Mouse (Mus musculus) telencephalon, adult 2 months (tissue): ENCODE results near the gene Ifrd2.
"Not testable (repeated sequence)": the region's sequence is repeated elsewhere in the genome, so short reads cannot be mapped to it uniquely, and the experiment has no call there.

Source experiments
- DNase-seq: peaks from one replicate; pipeline ENCODE4 v3.0.0-alpha.2; 2011; ENCODE audit warnings: low read depth, low spot score

The Ifrd2 gene

DNA sequence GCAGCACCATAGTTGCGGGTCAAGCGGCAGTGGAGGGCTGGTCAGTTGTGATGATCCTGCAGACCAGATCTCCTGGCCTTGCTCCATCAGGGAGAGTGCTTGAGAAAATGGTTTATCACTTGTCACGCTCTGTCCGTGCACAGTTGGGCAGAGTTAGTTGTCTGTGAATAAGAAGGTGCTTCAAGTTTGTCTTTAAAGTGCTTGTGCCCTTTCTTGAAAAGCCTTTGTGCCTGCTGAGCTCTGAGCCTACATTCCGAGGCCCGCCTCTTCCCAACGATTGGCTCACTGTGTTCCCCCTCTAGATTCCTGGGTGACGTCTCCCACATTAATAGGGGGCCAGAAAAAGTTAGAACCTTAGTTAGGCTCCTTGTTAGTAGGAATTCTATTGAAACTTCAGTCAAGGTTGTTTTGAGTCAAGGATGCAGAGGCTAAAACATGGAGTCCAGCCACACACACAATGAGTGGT, 35.5 kb upstream of the Ifrd2 start:
- no peak for DNase-seq

DNA sequence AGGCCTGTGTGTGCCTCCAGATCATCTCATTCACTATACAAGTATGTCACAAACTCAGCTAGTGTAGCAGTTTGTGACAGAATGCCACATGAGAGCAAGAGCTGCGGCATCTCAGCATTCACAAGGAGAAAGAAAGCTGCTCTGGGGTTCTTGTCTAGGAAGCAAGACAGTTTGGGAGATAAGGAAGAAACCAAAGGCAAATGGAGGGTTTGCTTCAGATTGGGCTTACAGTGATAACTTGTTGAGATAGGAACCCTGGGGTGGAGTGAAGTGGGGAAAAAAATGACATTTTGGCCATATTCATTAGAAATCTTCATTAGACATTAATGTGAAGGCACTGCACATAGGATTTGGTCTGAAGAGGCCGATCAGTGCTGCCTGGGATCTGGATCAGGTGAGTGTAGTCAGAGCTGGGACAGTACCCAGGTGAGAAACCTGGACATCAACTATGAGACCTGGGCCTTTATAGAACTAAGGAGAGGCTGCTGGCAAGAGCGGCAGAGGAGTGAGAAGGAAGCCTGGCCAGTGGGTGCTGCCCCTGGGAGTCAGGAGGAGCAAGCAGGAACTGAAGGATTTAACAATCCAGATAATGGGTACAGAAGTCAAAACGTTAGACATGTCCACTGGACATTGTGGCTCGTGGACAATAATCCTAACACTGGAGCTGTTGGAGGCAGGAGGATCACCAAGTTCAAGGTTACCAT, 34.6 kb upstream of the Ifrd2 start:
- DNase-seq = no peak

DNA sequence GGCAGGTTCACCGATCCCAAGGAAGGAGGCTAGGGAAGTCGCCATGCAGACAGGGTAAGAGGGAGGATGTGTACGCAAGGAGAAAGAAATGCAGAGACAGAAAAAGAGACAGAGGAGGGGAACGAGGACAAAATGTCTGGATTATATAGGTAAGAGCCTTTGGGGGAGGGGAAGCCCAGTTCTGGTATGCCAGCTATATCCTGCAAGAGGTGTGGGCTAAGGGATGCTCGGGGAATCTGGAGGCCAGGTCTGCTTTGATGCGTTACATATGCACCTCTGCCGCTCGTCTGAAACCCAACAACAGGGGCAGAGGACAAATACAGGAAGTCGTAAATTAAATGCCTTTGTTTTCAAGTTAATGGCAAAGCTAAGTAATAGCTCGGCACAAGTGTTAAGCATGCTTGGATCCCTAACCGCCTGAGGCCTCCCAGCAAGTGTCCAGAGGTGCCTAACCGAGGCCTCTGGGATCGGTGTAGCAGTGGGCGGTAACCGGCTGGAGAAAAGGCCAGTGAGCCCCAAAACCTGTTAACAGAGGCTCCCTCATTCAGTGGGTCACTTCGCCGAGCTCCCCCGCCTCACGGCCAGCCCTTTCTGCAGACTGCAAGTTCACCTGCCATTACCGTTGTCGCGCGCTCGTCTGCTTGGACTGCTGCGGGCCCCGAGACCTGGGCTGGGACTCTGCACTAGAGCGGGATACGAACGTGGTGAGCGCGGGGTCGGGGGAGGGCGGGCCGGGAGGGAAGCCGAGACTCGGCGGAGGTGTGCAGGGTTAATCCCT, 33.7 kb upstream of the Ifrd2 start:
- no peak for DNase-seq

DNA sequence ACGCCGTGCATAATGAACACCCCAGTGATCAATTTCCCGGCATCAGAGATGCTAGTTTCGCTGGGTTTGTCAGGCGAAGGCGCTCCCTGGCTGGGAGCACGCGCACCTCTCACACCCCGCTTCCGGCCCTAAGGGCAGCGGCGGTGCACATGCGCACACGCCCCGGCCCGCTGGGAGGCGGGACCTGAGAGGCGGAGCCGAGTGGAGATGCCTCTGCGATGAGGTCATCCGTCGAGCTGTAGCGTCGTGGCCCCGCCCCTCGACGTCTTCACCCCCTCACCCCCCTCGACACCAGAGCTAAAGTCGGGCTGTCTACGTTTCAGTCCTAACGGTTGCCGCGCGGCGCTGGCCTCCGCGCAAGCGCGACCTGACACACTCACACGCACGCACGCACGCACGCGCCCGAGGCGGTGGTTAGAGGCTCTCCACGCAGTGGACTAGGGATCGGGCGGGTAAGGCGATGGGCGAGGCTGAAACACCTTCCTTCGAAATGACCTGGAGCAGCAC, 33.1 kb upstream of the Ifrd2 start:
- peak; percentile 98 for DNase-seq

DNA sequence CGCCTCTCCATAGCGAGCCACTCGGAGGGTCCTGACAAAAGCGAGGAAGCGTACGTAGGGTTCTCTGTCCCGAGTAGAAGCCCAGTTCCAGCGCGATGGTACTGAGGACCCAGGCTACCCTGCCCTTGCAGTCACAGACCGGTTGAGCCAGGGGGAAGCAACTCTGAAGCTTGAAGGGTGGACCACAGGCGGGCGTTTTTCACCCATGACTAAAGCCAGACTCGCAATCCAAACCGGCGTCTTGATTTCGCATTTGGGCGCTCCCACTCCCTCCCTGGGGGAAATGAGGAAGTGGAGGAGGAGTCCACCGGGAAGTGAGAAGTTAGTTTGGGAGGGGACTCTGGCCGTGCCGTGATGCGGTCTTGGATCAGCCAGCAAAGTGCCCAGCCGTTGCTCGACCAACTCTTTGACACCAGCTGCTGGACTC, 32.4 kb upstream of the Ifrd2 start:
- no peak for DNase-seq

DNA sequence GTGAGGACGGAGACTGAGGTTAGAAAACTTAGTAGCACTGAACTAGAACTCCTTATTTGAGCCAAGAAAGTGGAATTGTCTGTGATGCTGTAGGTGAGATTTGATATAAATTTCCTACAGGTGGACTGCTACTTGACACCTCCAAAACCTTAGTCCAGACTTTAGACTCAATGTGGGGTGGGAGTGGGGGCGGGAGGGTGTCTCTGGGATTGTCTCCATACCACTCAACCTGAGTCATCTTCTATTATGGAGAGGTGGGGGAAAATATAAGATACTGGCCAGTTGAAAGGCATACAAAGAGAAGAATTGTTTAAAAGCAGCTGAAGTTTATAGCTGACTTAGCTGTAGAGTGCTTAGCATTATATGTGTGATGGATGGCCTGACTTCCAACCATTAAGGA, 31.7 kb upstream of the Ifrd2 start:
- no peak for DNase-seq

DNA sequence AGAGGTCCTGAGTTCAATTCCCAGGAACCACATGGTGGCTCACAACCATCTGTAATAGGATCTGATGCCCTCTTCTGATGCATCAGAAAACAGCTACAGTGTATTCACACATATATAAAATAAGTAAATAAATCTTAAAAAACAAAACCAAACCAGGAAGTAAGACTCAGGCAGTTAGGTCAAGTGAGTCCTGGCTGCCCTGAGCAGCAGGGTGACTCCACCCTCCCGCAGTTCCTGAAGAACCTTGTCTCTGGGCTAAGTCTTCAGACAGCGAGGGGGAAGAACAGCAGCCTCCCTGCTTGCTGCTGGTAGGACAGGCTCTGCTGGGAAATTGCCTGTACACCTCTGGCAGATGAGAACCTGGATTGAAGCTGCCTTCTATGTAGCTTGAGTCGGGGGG, 31.1 kb upstream of the Ifrd2 start:
- DNase-seq = no peak

DNA sequence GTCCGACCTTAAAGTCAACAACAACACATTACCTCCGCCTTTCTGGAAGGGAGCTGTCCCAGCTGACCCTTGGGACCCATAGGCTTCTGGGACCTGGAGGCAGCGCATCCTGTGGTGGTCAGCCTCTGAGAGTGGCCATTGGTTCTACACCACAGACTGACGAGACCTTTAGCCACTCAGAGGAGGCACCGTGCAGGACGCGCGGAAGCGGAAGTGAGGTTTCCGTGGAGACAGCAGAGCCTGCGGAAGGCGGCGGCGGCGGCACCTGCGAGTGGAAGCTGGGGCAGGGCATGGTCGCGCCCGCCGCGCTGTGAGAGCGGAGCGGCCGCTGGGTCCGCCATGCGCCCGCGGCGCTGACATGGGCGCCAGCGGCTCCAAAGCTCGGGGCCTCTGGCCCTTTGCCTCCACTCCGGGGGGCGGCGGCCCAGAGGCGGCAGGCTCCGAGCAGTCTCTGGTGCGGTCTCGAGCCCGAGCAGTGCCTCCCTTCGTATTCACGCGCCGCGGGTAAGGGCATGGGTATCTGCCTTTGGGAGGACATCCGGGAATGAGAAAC, 24.3 kb upstream of the Ifrd2 start, which contains the start of gene Tusc2:
Tusc2 (plus strand) TSS at position 227 of the 553 bp plus-strand sequence.
- DNase-seq = peak; percentile 97

DNA sequence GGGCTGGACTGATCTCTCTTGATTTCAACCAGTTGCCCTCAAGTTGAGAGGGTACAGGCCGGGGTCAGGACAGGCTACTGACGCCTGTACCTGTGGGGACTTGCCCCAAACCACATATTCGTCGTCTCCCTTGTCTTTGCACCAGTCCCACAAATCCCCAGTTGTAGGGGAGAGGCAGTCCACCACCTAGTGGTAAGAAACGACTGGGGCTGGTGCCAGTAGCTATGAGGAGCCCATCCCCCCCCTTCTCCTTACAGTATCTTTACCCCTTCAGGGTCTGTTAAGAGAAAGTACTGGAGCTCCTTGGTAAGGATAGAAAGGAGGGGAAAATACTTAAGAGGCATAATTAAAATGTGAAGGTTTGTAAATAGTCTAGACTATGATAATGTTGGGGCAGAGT, 21.9 kb upstream of the Ifrd2 start:
- DNase-seq = not testable (repeated sequence)

DNA sequence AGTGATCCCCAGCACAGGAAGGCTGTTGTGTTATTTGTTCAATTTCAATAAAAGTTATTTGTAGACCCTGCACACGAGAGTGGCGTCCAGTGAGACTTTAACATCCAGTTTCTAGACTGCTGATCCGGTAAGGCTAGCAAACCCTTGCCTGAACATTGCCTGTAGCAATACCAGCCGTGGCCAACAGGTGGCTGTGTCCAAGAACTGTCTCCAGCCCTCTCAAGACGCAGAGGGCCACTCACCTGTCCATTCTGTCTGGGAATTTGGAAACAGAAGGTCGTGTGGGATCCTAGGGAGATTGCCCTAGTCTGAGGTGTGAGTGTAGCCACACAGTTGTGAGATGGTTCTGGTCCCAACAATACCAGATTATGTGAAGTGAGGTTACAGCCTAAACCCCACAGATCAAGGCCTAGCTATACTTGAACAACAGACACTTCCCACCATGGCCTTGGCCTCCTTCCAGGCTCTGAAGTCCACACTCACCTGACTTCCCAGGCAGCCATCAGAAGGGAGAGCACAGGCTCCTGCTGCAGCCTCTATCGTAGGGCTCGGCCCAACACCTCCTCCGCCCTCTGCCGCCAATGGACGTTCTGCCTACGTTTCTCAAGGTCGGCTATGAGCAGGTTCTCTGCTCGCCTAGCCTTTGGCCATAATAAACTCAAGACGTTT, 21.3 kb upstream of the Ifrd2 start:
- no peak for DNase-seq

DNA sequence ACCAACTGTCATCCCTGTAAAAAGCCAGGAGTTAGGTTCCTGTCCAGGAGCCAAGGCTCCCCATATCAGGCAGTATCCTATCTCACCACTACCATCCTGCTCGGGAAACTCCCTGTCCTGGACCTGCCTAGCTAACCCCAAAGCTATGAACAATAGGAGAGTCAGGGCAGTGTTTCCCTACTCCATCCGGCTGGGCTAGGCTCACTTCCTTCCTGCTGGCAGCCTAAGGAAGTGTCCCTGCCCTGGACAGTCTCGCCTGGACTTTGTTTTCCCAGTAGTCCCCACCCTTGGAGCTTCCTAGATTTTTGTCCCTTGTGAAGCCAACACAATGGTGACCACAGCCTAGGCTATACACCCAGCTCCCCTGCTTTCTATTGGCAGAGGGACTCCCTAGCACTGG, 20.6 kb upstream of the Ifrd2 start:
- no peak for DNase-seq

DNA sequence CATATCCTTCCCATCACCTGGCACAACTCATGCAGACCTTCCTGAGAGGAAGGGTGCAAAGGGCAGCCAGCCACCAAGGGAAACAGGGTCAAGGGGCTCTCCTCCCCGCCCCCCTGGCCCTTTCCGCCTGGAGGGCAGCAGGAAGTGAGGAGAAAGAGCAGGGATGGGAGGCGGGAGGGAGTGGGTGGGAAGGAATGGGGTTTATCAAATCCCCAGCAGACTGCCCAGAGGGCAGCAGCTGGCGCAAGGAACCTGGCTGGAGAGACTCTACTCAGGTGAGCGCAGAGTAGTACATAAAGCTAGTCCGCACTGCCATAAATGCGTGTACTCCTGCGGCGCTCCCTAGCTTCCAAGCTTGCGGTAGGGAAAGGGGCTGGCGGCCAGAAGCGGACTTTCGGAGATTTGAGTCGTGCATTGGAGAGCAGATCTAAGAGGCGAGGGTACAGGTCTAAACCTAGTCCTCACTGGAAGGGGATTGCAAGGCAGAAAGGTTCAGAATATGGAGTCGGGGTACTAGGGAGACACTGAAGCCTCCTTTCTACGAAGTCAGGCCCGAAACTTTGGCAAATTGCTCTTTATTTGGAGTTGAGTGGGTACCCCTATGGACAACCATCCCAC, 19.6 kb upstream of the Ifrd2 start, which contains the start of gene Hyal2:
Hyal2 (plus strand) TSS at position 244 of the 618 bp plus-strand sequence.
- DNase-seq = no peak

DNA sequence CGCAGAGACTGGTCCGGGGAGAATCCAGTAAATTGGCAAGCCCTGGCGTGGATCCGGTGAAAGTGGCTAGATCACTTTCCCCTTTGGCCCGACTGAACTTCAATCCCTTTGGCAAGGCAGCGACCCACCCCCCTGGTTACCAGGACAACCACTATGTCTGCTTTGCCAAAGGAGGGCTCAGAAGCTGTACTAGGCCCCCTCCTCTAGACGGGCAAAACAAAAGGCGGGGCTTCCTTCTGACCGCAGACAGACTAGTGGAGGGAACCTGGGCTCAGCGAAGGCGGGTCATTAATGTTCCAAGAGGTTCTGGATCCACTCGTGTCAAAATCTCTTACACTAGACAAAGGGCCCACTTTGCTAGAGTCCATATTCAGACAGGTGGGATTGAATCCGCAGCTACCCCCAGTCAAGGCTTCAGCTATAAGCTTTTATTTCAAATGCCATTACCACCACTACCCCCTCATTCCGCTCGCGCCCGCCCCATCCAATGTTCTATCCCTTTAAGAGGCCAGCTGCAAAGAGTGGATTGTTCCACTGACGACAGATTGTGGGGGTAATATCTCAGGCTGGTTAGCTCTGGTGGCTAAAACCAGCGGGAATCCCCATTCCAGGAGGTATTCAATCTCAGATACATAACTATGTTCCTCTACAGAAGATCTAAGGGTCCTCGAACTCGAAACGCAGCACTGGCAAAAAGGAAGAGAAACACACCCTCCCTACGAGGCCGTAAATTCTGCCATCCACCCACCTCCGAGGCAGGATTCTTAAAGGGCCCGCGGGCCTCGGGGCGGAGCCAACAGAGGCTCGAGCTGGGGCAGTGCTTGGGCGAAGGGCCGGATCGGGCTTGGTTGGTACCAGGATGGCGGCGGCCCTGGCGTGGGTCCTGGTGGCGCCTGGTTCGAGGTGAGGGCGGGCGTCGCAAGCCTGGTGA, 18.8 kb upstream of the Ifrd2 start:
- peak; percentile 76 for DNase-seq

DNA sequence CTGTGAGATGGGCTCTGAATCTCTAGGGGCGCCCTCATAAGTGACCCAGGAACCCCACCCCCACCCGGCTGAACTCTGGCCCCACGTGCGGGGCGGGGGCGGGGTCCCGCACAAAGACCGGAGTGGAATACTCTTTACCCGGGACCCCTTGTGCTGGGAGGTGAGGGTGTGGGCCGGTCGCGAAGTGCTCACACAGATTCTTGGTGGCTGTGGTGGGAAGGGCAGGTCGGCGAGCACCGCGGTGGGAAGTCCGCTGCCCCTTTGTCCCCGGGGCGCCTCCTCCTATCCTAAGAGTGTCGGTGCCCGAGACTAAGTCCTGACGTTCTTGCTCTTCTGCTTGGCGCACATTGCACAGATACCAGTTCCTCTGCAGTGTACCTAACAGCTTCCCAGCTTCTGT, 18.2 kb upstream of the Ifrd2 start:
- DNase-seq = no peak

DNA sequence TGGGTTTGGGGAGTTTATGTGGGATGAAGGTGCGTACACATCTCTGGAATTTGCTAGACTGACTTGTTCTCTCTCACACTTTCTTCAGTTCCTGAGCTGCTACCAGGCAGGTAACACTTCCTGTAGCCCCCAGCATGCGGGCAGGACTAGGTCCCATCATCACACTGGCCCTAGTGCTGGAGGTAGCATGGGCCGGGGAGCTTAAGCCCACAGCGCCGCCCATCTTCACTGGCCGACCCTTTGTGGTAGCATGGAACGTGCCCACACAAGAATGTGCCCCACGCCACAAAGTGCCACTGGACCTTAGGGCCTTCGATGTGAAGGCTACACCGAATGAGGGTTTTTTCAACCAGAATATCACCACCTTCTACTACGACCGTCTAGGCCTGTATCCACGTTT, 17.4 kb upstream of the Ifrd2 start:
- DNase-seq = no peak

DNA sequence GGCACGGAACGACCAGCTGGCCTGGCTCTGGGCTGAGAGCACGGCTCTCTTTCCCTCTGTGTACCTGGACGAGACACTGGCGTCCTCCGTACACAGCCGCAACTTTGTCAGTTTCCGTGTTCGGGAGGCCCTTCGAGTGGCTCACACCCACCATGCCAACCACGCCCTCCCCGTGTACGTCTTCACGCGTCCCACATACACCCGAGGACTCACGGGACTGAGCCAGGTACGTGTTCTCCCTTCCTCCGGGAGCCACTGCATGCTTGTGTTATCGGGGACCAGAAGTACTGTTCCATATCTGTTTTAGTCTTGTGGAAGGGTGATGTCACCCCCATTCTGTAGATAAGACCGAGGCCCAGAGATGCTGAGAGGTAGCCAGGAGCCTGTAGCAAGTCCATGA, 16.6 kb upstream of the Ifrd2 start:
- DNase-seq = no peak

DNA sequence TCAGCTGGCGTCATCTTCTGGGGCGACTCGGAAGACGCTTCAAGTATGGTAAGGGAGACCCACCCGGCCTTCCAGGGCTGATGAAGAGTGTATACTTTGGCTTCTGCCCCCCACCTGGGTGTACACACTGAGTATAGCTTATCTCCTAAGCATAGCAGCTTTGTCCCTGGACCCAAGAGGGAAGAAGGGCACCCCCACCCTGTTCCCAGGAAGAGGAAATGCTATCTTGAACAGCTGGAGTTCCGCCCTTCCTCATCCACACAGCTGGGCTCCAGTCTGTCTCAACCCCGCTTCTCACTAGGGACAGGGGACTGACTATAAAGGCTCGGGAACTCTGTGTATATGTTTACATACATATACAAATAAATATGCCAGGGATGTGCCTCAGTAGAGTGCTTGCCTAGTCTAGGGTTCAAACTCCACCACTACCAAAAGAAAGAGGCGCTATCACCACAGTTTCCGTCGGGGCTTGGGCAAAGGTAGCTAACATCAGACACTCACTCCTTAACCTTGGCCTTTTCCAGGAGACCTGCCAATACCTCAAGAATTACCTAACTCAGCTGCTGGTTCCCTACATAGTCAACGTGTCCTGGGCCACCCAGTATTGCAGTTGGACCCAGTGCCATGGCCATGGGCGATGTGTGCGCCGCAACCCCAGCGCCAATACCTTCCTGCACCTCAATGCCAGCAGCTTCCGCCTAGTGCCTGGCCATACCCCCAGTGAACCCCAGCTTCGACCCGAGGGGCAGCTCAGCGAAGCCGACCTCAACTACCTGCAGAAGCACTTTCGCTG, 15.7 kb upstream of the Ifrd2 start:
- DNase-seq = no peak

DNA sequence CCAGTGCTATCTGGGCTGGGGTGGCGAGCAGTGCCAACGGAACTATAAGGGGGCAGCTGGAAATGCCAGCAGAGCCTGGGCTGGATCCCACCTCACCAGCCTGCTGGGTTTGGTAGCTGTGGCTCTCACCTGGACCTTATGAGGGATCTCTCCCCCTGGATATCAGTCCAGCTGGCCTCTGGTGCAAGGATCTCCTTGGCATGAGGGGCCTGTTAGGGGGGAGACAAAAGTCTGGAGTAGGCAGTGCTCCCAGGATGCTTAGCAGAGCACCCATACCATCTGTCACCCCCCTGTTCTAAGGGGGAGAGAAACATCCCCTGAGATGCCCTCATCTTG, 15.1 kb upstream of the Ifrd2 start:
- DNase-seq = no peak

DNA sequence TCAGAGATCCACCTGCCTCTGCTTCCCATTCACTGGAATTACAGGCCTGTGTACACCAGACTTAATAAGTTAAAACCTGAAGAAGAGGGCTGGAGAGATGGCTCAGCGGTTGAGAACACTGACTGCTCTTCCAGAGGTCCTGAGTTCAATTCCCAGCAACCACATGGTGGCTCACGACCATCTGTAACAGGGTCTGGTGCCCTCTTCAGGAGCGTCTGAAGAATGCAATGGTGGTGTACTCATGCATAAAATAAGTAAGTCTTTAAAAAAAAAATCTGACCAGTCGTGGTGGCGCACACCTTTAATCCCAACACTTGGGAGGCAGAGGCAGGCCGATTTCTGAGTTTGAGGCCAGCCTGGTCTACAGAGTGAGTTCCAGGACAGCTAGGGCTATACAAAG, 13.7 kb upstream of the Ifrd2 start:
- not testable (repeated sequence) for DNase-seq
